Mouse (Mus musculus): ENCODE measurements around the gene Epo. TPM values are rescaled to one million over a fixed set of nuclear protein-coding genes. Genes with fewer than 3 reads are reported as not detected.

Gene Epo
- polyA plus RNA-seq, 1 experiment = not detected

GRCm38 (mm10) chr5:137513951-137514721 lies 18.9 kb downstream of the Epo start:
- peak; percentile 63 to 67 for DNase-seq
- Histone ChIP-seq H3K27me3 (ENCODE audit: control insufficient read depth, insufficient read depth, low read length) (no peaks in the 10 kb centered on the region), H3K4me3 (replicated peaks; ENCODE audit: insufficient read depth, low read depth, low read length) (no peak overlapping the region), H3K27ac (ENCODE audit: insufficient read depth, low read length) (0 out of 2 replicates have a peak overlapping the region, but pooled peaks have one; percentile 17), H3K4me1 (ENCODE audit: control insufficient read depth, insufficient read depth, low read length) (peaks cover 12% of the 10 kb centered on the region)
- no peak for TF ChIP-seq CTCF (IDR thresholded peaks at IDR 0.05; ENCODE audit: borderline replicate concordance, insufficient read depth, low read depth, low read length)
- TF ChIP-seq POLR2A (IDR thresholded peaks at IDR 0.05; ENCODE audit: borderline replicate concordance, insufficient read depth, low read length) = no peak
- 32% methylated on average over 12 of the region's 12 CpGs for WGBS

DNA sequence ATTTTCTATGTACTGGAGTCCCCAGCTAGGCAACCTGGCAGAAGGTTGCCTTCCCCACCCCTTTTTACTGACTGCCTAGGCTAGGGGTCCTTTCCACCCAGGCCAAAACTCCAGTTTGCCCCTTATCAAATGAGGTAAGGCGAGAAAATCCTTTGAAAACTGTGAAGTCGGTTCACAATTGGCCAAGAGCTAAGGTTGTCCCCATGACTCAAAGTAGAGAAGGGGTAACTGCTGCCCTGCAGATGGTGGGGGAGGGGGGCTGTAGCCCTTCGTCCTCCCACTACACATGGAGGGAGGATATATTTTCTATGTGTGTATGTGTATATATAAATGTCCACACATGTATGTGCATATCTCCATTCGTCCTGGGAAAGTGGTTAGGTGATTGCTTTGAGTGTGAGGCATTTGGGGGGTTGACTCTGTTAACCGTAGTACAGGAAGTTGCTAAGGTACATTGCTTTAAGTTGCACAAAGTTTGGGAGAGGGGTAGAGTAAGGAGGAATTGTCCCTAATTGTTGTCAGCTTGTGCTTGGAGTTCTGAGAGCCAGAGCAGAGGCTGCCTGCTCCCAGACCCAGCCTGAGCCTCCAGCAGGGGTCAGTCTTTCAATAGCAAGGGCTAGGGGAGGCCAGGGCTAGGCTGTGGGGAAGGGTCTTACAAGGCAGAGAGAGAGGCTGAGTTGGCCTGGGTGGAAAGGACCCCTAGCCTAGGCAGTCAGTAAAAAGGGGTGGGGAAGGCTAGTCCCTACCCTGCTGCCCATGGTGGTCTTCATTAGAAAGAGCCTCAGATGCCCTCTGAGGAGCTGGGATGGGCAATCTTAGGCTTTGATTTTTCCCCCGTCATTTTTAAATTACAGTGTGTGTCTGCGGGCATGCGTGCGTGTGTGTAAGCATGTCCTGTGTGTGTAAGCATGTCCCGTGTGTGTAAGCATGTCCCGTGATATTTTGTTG lies 19.9 kb downstream of the Epo start:
- Histone ChIP-seq H3K27ac (ENCODE audit: insufficient read depth, low read length) (no peak overlapping the region), H3K4me3 (replicated peaks; ENCODE audit: insufficient read depth, low read depth, low read length) (no peak overlapping the region), H3K27me3 (ENCODE audit: control insufficient read depth, insufficient read depth, low read length) (no peaks in the 10 kb centered on the region), H3K4me1 (ENCODE audit: control insufficient read depth, insufficient read depth, low read length) (peaks cover 12% of the 10 kb centered on the region)
- peak; percentile 51; the same call in 1 of the 2 replicates for TF ChIP-seq CTCF (IDR thresholded peaks at IDR 0.05; ENCODE audit: borderline replicate concordance, insufficient read depth, low read depth, low read length)
- TF ChIP-seq POLR2A (IDR thresholded peaks at IDR 0.05; ENCODE audit: borderline replicate concordance, insufficient read depth, low read length) = no peak
- 64% methylated on average over 11 of the region's 11 CpGs for WGBS
- DNase-seq = peak; percentile 14 to 24

- Histone ChIP-seq H3K4me1 (ENCODE audit: control insufficient read depth, insufficient read depth, low read length) (peaks cover 12% of the 10 kb centered on the region), H3K4me3 (replicated peaks; ENCODE audit: insufficient read depth, low read depth, low read length) (peak overlapping the region; percentile 78), H3K27ac (ENCODE audit: insufficient read depth, low read length) (0 out of 2 replicates have a peak overlapping the region, but pooled peaks have one; percentile 51), H3K27me3 (ENCODE audit: control insufficient read depth, insufficient read depth, low read length) (no peaks in the 10 kb centered on the region)
- DNase-seq = peak in 1 of 2 experiments; percentile 14
- WGBS = 19% methylated on average over 3 of the region's 3 CpGs
- TF ChIP-seq POLR2A (IDR thresholded peaks at IDR 0.05; ENCODE audit: borderline replicate concordance, insufficient read depth, low read length) = no peak
- no peak for TF ChIP-seq CTCF (IDR thresholded peaks at IDR 0.05; ENCODE audit: borderline replicate concordance, insufficient read depth, low read depth, low read length)
These were observed 21.3 kb downstream of the Epo start for GRCm38 (mm10) chr5:137511706-137512105.

DNA sequence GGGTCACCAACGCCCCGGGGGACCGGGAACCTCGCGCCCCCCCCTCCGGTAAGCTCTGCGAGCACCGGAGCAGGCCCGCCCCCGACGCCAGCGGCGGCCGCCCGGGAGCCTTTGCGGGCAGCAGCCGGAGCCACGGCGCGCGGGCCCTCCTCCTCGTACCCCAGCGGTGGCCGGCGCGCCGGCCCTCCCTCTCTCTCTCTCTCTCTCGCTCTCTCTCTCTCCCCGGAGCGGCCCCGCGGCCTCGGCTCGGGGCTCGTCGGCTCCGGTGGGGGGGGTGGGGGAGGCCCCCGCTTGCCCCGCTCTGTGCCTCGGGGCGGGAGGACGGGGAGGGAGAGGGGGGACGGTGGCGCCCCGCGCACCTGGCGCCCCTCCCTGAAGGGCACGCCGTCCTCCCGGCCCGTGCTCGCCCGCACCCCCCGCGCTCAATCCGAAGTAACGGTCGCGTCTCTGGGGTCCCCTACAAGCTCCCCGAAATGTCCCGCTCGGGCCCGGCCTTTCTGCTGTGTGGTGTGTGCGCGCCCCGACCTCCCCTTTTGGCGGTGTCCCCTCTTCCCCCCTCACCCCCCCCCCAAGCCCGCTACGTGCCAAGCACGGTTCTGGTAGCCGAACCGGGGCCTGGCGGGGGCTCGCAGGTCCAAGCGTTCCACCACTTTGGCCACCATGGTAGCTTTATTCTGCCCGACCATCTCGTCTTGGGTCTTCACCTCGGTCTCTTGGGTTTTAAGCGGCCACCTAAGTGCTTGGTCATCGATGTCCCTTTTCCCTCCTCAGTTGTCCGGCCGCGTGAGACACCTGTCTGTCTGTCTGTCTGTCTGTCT lies 22.3 kb downstream of the Epo start:
- no peak for TF ChIP-seq CTCF (IDR thresholded peaks at IDR 0.05; ENCODE audit: borderline replicate concordance, insufficient read depth, low read depth, low read length)
- TF ChIP-seq POLR2A (IDR thresholded peaks at IDR 0.05; ENCODE audit: borderline replicate concordance, insufficient read depth, low read length) = no peak
- 0 out of 2 replicates have a peak overlapping the region, but pooled peaks have one; percentile 51 for H3K27ac ChIP-seq (ENCODE audit: insufficient read depth, low read length)
- peak overlapping the region; percentile 78 for H3K4me3 ChIP-seq (replicated peaks; ENCODE audit: insufficient read depth, low read depth, low read length)
- H3K27me3 ChIP-seq (ENCODE audit: control insufficient read depth, insufficient read depth, low read length) = no peaks in the 10 kb centered on the region
- H3K4me1 ChIP-seq (ENCODE audit: control insufficient read depth, insufficient read depth, low read length) = peaks cover 12% of the 10 kb centered on the region
- 1% methylated on average over 64 of the region's 83 CpGs for WGBS
- peak; percentile 42 to 50 for DNase-seq

- 1% methylated on average over 50 of the region's 52 CpGs for WGBS
- no peaks in the 10 kb centered on the region for H3K27me3 ChIP-seq (ENCODE audit: control insufficient read depth, insufficient read depth, low read length)
These were observed 23.0 kb downstream of the Epo start for GRCm38 (mm10) chr5:137510014-137510501.

DNA sequence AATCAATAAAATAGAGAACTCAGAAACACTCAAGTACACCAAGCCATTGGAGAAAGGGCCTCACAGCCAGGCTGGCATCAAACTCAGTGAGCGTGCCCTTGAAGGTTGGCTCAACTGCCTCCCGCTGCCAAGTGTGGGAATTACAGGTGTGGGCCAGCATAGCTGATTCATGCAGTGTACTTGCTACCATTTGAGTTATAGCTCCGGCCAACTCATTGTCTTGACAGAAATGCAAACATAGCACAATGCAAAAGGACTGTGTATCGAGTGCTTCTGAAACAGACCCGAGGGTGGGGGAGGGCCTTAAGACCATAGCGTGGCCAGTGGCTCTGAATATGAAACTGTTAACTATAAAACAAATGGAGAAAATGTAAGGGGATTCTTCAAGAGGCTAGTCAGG lies 29.0 kb downstream of the Epo start:
- Histone ChIP-seq H3K4me3 (replicated peaks; ENCODE audit: insufficient read depth, low read depth, low read length) (no peak overlapping the region), H3K4me1 (ENCODE audit: control insufficient read depth, insufficient read depth, low read length) (no peaks in the 10 kb centered on the region; the same call in 1 of the 2 replicates), H3K27ac (ENCODE audit: insufficient read depth, low read length) (no peak overlapping the region), H3K27me3 (ENCODE audit: control insufficient read depth, insufficient read depth, low read length) (no peaks in the 10 kb centered on the region)
- 69% methylated on average over 6 of the region's 6 CpGs for WGBS
- DNase-seq = peak in 1 of 2 experiments; percentile 19
- TF ChIP-seq POLR2A (IDR thresholded peaks at IDR 0.05; ENCODE audit: borderline replicate concordance, insufficient read depth, low read length) = no peak
- TF ChIP-seq CTCF (IDR thresholded peaks at IDR 0.05; ENCODE audit: borderline replicate concordance, insufficient read depth, low read depth, low read length) = no peak

More at GRCm38 (mm10) chr5:137510014-137510501, 23.0 kb downstream of the Epo start:
- Histone ChIP-seq H3K4me3 (replicated peaks; ENCODE audit: insufficient read depth, low read depth, low read length) (peak overlapping the region; percentile 78), H3K4me1 (ENCODE audit: control insufficient read depth, insufficient read depth, low read length) (peaks cover 12% of the 10 kb centered on the region), H3K27ac (ENCODE audit: insufficient read depth, low read length) (peak overlapping the region; percentile 63; the same call in 1 of the 2 replicates)
- DNase-seq = peak; percentile 79 to 91
- TF ChIP-seq CTCF (IDR thresholded peaks at IDR 0.05; ENCODE audit: borderline replicate concordance, insufficient read depth, low read depth, low read length) (no peak), POLR2A (IDR thresholded peaks at IDR 0.05; ENCODE audit: borderline replicate concordance, insufficient read depth, low read length) (no peak)

Measured in cerebellum, adult 2 months (tissue).